Mouse (Mus musculus): ENCODE measurements around the gene Acyp1. TPM values are rescaled to one million over a fixed set of nuclear protein-coding genes. Genes with fewer than 3 reads are reported as not detected.
"Not testable (repeated sequence)": the region's sequence is repeated elsewhere in the genome, so short reads cannot be mapped to it uniquely, and the experiment has no call there.

Gene Acyp1
- polyA plus RNA-seq, 1 experiment from 2014 or later: 70.6 TPM

DNA sequence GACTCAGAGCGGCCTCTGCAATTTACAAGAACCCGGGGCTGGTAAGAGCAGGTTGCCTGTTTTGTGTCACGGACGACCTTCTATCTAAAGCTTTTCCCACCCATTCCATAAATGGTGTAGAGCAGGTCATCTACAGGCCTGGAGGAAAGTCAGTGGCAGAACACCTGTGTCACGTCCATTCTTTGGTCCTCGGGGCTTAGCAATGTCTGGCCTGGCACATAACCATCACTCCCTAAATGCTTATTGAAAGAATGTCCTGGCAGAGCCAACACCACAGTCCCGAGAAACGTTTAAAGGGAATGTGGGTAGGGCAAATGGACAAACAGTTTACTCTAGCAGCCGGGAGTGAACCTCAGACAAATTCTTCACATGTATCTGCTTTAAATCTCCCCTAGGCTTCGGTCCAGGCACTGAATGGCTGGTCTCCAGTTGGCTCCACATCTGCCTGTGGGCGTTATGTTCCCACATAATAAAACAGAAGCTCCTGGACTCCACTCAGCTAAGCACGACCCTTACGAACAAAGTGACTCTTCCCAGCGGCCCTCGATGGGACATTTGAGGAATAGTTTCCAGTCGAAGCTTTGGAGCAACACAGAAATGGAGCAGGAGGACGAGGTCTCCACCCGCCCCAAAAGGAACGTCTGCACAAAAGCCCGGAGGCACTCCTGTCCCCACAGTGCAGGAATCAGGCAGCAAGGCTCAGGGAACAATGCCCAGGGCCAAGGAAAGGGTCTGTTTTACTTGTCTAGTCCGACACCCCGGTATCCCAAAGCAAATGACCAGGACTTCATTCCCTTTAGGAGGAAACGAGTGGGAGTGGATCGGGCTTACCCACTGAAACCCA is 1.1 kb upstream of the Acyp1 start:
- no peak for ATAC-seq (replicated peaks; ENCODE audit: insufficient number of reproducible peaks, low FRiP score, low TSS enrichment)
- H3K9ac ChIP-seq (ENCODE audit: low read depth, low read length): peak overlapping the region; percentile 76; the same call in 1 of the 2 replicates
- WGBS (ENCODE audit: insufficient replicate concordance): 53% methylated on average over 24 of the region's 24 CpGs

GRCm38 (mm10) chr12:85288486-85289156 is 383 bp upstream of the Acyp1 start, which contains the start of gene Zc2hc1c:
Zc2hc1c (plus strand) TSS chr12:85288591.
- peak; percentile 79 for ATAC-seq (replicated peaks; ENCODE audit: insufficient number of reproducible peaks, low FRiP score, low TSS enrichment)
- H3K27ac ChIP-seq (ENCODE audit: low read depth, low read length): no peak within 1 kb of the TSS
- 3% methylated on average over 30 of the region's 31 CpGs for WGBS (ENCODE audit: insufficient replicate concordance)
- peaks cover 11% of the 10 kb centered on the region; the same call in 1 of the 2 replicates for H3K4me1 ChIP-seq (ENCODE audit: control insufficient read depth, insufficient read depth, low read length)
- H3K4me3 ChIP-seq (ENCODE audit: low read depth, low read length): peak within 1 kb of the TSS; percentile 58
- H3K36me3 ChIP-seq (ENCODE audit: control insufficient read depth, insufficient read depth, low read length): no peaks in the 10 kb centered on the region
- H3K9me3 ChIP-seq (replicated peaks; ENCODE audit: control insufficient read depth, low read length): no peaks in the 10 kb centered on the region
- peak within 1 kb of the TSS; percentile 76 for H3K9ac ChIP-seq (ENCODE audit: low read depth, low read length)
- H3K4me2 ChIP-seq: peak within 1 kb of the TSS; percentile 87
- peaks cover 5% of the 10 kb centered on the region for H3K27me3 ChIP-seq (ENCODE audit: control insufficient read depth, insufficient read depth, low read length)

More for the DNA sequence above, 1.1 kb upstream of the Acyp1 start:
- H3K9me3 ChIP-seq (replicated peaks; ENCODE audit: control insufficient read depth, low read length): no peaks in the 10 kb centered on the region; the same call in 1 of the 2 replicates
- no peak overlapping the region for H3K27ac ChIP-seq (ENCODE audit: low read depth, low read length)
- H3K36me3 ChIP-seq (ENCODE audit: control insufficient read depth, insufficient read depth, low read length): no peaks in the 10 kb centered on the region
- peaks cover 5% of the 10 kb centered on the region for H3K27me3 ChIP-seq (ENCODE audit: control insufficient read depth, insufficient read depth, low read length)
- peak overlapping the region; percentile 58 for H3K4me3 ChIP-seq (ENCODE audit: low read depth, low read length)
- peak overlapping the region; percentile 87 for H3K4me2 ChIP-seq
- H3K4me1 ChIP-seq (ENCODE audit: control insufficient read depth, insufficient read depth, low read length): peaks cover 11% of the 10 kb centered on the region; the same call in 1 of the 2 replicates

GRCm38 (mm10) chr12:85286941-85287340 is 1.3 kb downstream of the Acyp1 start:
- WGBS (ENCODE audit: insufficient replicate concordance): 34% methylated on average over 3 of the region's 5 CpGs
- ATAC-seq (replicated peaks; ENCODE audit: insufficient number of reproducible peaks, low FRiP score, low TSS enrichment): no peak
- Histone ChIP-seq H3K4me3 (ENCODE audit: low read depth, low read length) (no peak overlapping the region), H3K4me1 (ENCODE audit: control insufficient read depth, insufficient read depth, low read length) (0 out of 2 replicates have a peak, but pooled peaks cover 8% of the 10 kb centered on the region), H3K27me3 (ENCODE audit: control insufficient read depth, insufficient read depth, low read length) (peaks cover 5% of the 10 kb centered on the region), H3K27ac (ENCODE audit: low read depth, low read length) (no peak overlapping the region), H3K4me2 (no peak overlapping the region), H3K9me3 (replicated peaks; ENCODE audit: control insufficient read depth, low read length) (no peaks in the 10 kb centered on the region), H3K36me3 (ENCODE audit: control insufficient read depth, insufficient read depth, low read length) (no peaks in the 10 kb centered on the region), H3K9ac (ENCODE audit: low read depth, low read length) (no peak overlapping the region)

GRCm38 (mm10) chr12:85284996-85285395 is 3.2 kb downstream of the Acyp1 start:
- no peak overlapping the region for H3K27ac ChIP-seq (ENCODE audit: low read depth, low read length)
- peaks cover 4% of the 10 kb centered on the region; the same call in 1 of the 2 replicates for H3K27me3 ChIP-seq (ENCODE audit: control insufficient read depth, insufficient read depth, low read length)
- no peak overlapping the region for H3K4me2 ChIP-seq
- no peaks in the 10 kb centered on the region for H3K36me3 ChIP-seq (ENCODE audit: control insufficient read depth, insufficient read depth, low read length)
- H3K4me1 ChIP-seq (ENCODE audit: control insufficient read depth, insufficient read depth, low read length): 0 out of 2 replicates have a peak, but pooled peaks cover 8% of the 10 kb centered on the region
- no peak overlapping the region for H3K4me3 ChIP-seq (ENCODE audit: low read depth, low read length)
- H3K9me3 ChIP-seq (replicated peaks; ENCODE audit: control insufficient read depth, low read length): no peaks in the 10 kb centered on the region
- H3K9ac ChIP-seq (ENCODE audit: low read depth, low read length): no peak overlapping the region
- WGBS (ENCODE audit: insufficient replicate concordance): 81% methylated on average over 4 of the region's 4 CpGs
- no peak for ATAC-seq (replicated peaks; ENCODE audit: insufficient number of reproducible peaks, low FRiP score, low TSS enrichment)

- ATAC-seq (replicated peaks; ENCODE audit: insufficient number of reproducible peaks, low FRiP score, low TSS enrichment): no peak
- no peak overlapping the region for H3K4me2 ChIP-seq
- 67% methylated on average over 8 of the region's 8 CpGs for WGBS (ENCODE audit: insufficient replicate concordance)
- H3K9ac ChIP-seq (ENCODE audit: low read depth, low read length): no peak overlapping the region
- 0 out of 2 replicates have a peak, but pooled peaks cover under 1% of the 10 kb centered on the region for H3K27me3 ChIP-seq (ENCODE audit: control insufficient read depth, insufficient read depth, low read length)
- no peaks in the 10 kb centered on the region for H3K36me3 ChIP-seq (ENCODE audit: control insufficient read depth, insufficient read depth, low read length)
- no peaks in the 10 kb centered on the region for H3K9me3 ChIP-seq (replicated peaks; ENCODE audit: control insufficient read depth, low read length)
- no peak overlapping the region for H3K4me3 ChIP-seq (ENCODE audit: low read depth, low read length)
- H3K27ac ChIP-seq (ENCODE audit: low read depth, low read length): no peak overlapping the region
- H3K4me1 ChIP-seq (ENCODE audit: control insufficient read depth, insufficient read depth, low read length): 0 out of 2 replicates have a peak, but pooled peaks cover 8% of the 10 kb centered on the region
Observed at GRCm38 (mm10) chr12:85284331-85284730, 3.9 kb downstream of the Acyp1 start.

DNA sequence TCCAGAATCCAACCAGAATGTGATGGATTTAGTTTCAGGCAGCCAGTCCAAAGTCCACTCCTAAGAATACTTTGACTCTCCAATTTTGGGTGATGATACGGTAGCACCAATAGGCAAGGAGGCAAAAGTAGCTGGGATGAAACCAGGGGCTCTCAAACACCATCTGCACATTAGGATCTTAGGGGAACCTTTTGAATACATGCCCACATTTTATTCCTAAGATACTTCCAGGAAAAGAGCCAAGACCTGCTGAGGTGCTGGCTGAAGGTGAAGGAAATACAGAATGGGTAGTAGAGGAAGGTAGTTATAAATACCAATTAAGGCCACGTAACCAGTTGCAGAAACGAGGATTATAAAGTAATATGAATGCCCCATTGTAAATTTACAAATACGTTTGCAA is 6.5 kb downstream of the Acyp1 start:
- ATAC-seq (replicated peaks; ENCODE audit: insufficient number of reproducible peaks, low FRiP score, low TSS enrichment); H3K36me3 ChIP-seq (ENCODE audit: control insufficient read depth, insufficient read depth, low read length); H3K27ac ChIP-seq (ENCODE audit: low read depth, low read length); H3K9me3 ChIP-seq (replicated peaks; ENCODE audit: control insufficient read depth, low read length); H3K27me3 ChIP-seq (ENCODE audit: control insufficient read depth, insufficient read depth, low read length); H3K9ac ChIP-seq (ENCODE audit: low read depth, low read length); H3K4me1 ChIP-seq (ENCODE audit: control insufficient read depth, insufficient read depth, low read length); H3K4me3 ChIP-seq (ENCODE audit: low read depth, low read length); H3K4me2 ChIP-seq: not testable (repeated sequence)
- 91% methylated on average over 1 of the region's 4 CpGs for WGBS (ENCODE audit: insufficient replicate concordance)

- no peaks in the 10 kb centered on the region for H3K27me3 ChIP-seq (ENCODE audit: control insufficient read depth, insufficient read depth, low read length)
- ATAC-seq (replicated peaks; ENCODE audit: insufficient number of reproducible peaks, low FRiP score, low TSS enrichment): no peak
- no peak overlapping the region for H3K9ac ChIP-seq (ENCODE audit: low read depth, low read length)
- WGBS (ENCODE audit: insufficient replicate concordance): 63% methylated on average over 12 of the region's 12 CpGs
- H3K9me3 ChIP-seq (replicated peaks; ENCODE audit: control insufficient read depth, low read length): no peaks in the 10 kb centered on the region
- H3K27ac ChIP-seq (ENCODE audit: low read depth, low read length): no peak overlapping the region
- H3K36me3 ChIP-seq (ENCODE audit: control insufficient read depth, insufficient read depth, low read length): no peaks in the 10 kb centered on the region
- peak overlapping the region; percentile 88 for H3K4me2 ChIP-seq
- no peaks in the 10 kb centered on the region for H3K4me1 ChIP-seq (ENCODE audit: control insufficient read depth, insufficient read depth, low read length)
- peak overlapping the region; percentile 67 for H3K4me3 ChIP-seq (ENCODE audit: low read depth, low read length)
Observed at GRCm38 (mm10) chr12:85280845-85281651, 7.2 kb downstream of the Acyp1 start.

Data from heart, embryonic 11.5 days (tissue).